Mouse (Mus musculus): Measurements from ENCODE around the gene Prdm16.

Gene Prdm16

GRCm38 (mm10) chr4:154385918-154386317 lies 250.8 kb downstream of the Prdm16 start:
- DNase-seq (ENCODE audit: low spot score) = peak; percentile 51

GRCm38 (mm10) chr4:154385208-154385607 lies 251.5 kb downstream of the Prdm16 start:
- no peak for DNase-seq (ENCODE audit: low spot score)

- no peak for DNase-seq (ENCODE audit: low spot score)
Observed at GRCm38 (mm10) chr4:154378876-154379275, 257.8 kb downstream of the Prdm16 start.

- no peak for DNase-seq (ENCODE audit: low spot score)
Observed at GRCm38 (mm10) chr4:154375939-154376625, 260.6 kb downstream of the Prdm16 start.

GRCm38 (mm10) chr4:154371542-154372247 lies 265.0 kb downstream of the Prdm16 start:
- peak; percentile 48 for DNase-seq (ENCODE audit: low spot score)

- no peak for DNase-seq (ENCODE audit: low spot score)
Observed at GRCm38 (mm10) chr4:154370841-154371240, 265.8 kb downstream of the Prdm16 start.

- no peak for DNase-seq (ENCODE audit: low spot score)
Observed at GRCm38 (mm10) chr4:154369089-154369488, 267.6 kb downstream of the Prdm16 start.

- no peak for DNase-seq (ENCODE audit: low spot score)
Observed at GRCm38 (mm10) chr4:154366836-154367235, 269.8 kb downstream of the Prdm16 start.

GRCm38 (mm10) chr4:154364752-154365151 lies 271.9 kb downstream of the Prdm16 start:
- no peak for DNase-seq (ENCODE audit: low spot score)

- no peak for DNase-seq (ENCODE audit: low spot score)
Observed at GRCm38 (mm10) chr4:154360850-154361249, 275.8 kb downstream of the Prdm16 start.

- DNase-seq (ENCODE audit: low spot score) = no peak
Observed at GRCm38 (mm10) chr4:154360441-154360840, 276.2 kb downstream of the Prdm16 start.

GRCm38 (mm10) chr4:154359762-154360300 lies 276.8 kb downstream of the Prdm16 start:
- DNase-seq (ENCODE audit: low spot score) = no peak

- DNase-seq (ENCODE audit: low spot score) = no peak
Observed at GRCm38 (mm10) chr4:154358816-154359215, 277.9 kb downstream of the Prdm16 start.

GRCm38 (mm10) chr4:154358370-154358769 lies 278.3 kb downstream of the Prdm16 start:
- no peak for DNase-seq (ENCODE audit: low spot score)

- no peak for DNase-seq (ENCODE audit: low spot score)
Observed at GRCm38 (mm10) chr4:154355408-154355807, 281.3 kb downstream of the Prdm16 start.

- no peak for DNase-seq (ENCODE audit: low spot score)
Observed at GRCm38 (mm10) chr4:154352246-154352645, 284.4 kb downstream of the Prdm16 start.

GRCm38 (mm10) chr4:154348197-154348786 lies 288.4 kb downstream of the Prdm16 start:
- no peak for DNase-seq (ENCODE audit: low spot score)

GRCm38 (mm10) chr4:154346731-154347522 lies 289.7 kb downstream of the Prdm16 start:
- DNase-seq (ENCODE audit: low spot score) = peak; percentile 56

GRCm38 (mm10) chr4:154336650-154337049 lies 300.0 kb downstream of the Prdm16 start:
- peak; percentile 52 for DNase-seq (ENCODE audit: low spot score)

GRCm38 (mm10) chr4:154335761-154336160 lies 300.9 kb downstream of the Prdm16 start, which contains the start of gene B230104I21Rik:
TSS of gene B230104I21Rik (plus strand) at chr4:154336127.
- no peak for DNase-seq (ENCODE audit: low spot score)

- DNase-seq (ENCODE audit: low spot score) = peak; percentile 70
Observed at GRCm38 (mm10) chr4:154334699-154335402, 301.8 kb downstream of the Prdm16 start.
